Mouse (Mus musculus): ENCODE measurements around the gene Gm10273.

Gene Gm10273

GRCm38 (mm10) chr10:59402899-59403792 lies 7.7 kb downstream of the Gm10273 start, which contains the start of gene Pla2g12b:
Gene Pla2g12b, plus strand, starts transcription at chr10:59403660.
- in situ Hi-C loops (cut with MboI, MseI) = no loop called here

DNA sequence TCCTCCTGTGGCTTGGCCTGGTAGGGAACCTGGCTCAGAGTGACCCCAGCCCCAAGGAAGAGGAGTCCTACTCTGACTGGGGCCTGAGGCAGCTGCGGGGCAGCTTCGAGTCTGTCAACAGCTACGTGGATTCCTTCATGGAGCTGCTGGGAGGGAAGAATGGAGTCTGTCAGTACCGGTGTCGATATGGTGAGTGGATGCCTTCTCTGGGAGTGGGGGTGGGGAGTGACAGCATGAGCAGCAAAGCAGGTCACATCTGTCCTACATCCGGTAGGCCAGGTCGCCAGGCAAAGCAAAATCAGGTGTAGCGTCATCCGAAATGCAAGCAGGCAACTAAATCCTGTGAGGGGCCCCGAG lies 8.3 kb downstream of the Gm10273 start:
- in situ Hi-C loops (cut with MboI, MseI) = no loop called here

DNA sequence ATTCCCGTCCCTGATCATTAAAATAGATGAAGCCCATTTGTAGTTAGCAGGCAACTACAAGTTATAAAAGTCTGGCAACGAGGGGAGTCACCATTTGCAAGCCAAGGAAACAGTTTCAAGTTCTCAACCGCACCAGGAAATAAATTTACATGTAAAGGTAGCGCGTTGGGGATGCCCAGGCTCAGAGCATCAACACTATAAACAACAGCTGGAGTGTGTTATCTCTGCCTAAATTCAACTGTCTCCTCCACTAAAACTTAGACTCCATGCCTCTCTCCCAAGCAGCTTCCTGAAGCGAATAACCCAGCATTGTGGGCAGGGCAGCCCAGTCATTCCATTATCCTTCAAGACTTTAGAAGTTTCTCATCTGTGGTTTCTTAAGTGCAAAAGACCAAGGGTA lies 13.1 kb downstream of the Gm10273 start:
- in situ Hi-C loops (cut with MboI, MseI) = no loop called here

GRCm38 (mm10) chr10:59410264-59410663 lies 14.8 kb downstream of the Gm10273 start:
- in situ Hi-C loops (cut with MboI, MseI) = no loop called here

DNA sequence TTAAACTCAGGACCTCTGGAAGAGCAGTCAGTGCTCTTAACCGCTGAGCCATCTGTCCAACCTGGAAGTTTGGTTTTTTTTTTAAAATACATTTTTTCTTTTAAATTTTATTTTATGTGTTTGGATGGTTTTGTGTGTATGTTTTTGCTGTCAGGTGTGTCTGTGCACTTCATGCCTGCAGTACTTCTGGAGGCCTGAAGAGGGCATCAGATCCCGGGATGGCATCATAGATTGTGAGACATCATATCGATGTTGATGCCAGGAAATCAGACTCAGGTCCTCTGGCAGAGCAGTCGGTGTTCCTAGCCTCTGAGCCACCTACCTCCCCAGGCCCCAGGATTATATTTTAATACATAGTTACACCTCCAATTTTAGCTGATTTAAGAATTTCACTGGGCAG lies 18.3 kb downstream of the Gm10273 start:
- in situ Hi-C loops (cut with MboI, MseI) = no loop called here

GRCm38 (mm10) chr10:59416623-59417022 lies 21.2 kb downstream of the Gm10273 start:
- in situ Hi-C loops (cut with MboI, MseI) = no loop called here

- in situ Hi-C loops (cut with MboI, MseI) = no loop called here
Measured at GRCm38 (mm10) chr10:59419516-59419915, 24.1 kb downstream of the Gm10273 start.

GRCm38 (mm10) chr10:59424453-59424852 lies 29.0 kb downstream of the Gm10273 start:
- in situ Hi-C loops (cut with MboI, MseI) = no loop called here

DNA sequence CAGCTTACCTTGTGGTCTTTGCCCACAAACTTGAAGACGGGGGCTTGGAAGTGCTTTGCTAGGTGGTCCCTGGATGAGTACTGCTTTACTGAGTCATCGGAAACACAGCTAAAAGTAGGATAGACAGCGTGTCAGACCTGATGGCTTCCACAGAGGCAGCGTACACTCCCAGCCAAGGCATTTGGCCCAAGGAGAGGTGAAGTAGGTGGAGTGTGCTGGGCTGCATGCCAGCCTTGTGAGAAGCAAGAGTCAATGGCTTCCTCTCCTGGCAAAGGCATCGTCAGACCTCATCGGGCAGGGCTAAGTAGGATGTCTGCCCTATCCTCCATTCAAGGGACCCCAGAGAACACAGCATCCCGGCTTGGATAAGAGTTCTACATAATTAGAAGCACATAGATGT lies 29.9 kb downstream of the Gm10273 start:
- in situ Hi-C loops (cut with MboI, MseI) = no loop called here

GRCm38 (mm10) chr10:59426371-59426770 lies 30.9 kb downstream of the Gm10273 start:
- in situ Hi-C loops (cut with MboI, MseI) = no loop called here

DNA sequence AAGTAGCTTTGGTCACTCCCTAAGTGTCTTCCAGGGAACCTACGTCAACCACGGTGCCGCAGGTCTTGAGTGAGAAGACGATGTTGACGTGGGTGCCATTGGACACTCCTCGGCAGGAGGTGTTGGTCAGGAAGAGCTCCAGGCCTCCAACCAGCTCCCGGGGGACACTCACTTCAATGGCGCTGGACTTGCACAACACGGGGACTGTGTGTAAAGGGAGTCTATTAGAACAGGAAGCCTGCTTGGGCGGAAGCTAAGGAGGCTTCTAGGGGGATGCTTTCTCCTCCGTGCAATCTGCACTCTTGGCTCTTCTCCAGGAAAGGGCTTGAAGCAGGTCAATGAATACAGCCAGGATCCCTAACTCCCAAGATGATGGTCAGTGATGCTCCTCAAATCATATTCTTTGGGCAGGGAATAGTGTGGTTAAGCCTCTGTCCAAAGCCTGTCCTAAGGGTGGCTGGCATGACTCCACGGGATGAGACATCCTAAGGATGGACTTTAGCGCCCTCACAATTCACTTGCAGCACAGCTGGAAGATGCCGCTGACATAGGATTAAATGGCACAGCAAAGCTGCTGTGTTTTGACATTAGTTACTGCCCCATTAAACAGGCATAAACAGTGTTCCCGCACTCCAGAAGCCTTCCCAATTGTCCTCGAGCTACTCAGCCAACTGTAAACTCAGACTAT lies 34.2 kb downstream of the Gm10273 start:
- in situ Hi-C loops (cut with MboI, MseI) = no loop called here

DNA sequence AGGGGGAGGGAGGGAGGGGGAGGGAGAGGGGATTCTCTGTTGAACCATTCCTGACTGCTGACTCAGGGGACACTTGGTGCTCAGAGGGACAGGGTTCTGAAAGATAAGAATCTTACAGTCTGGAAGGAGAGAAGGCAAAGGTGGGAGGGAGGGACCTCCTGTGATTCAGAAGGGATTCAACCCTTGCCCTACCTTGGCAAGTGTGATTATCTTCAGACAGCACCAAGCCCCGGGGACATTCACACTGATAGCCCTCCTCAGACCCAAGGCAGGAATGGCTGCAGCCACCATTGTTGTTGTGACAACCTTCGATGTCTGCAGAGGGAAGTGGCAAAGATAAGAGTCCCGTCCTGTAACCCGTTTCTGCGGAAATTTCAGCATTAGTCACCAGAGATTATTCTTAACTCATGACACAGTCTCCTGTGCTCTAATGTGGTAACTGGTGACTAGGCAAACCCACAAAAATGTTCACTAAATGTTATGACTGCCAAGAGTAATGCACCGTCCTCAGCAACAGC lies 35.3 kb downstream of the Gm10273 start:
- in situ Hi-C loops (cut with MboI, MseI) = no loop called here

- in situ Hi-C loops (cut with MboI, MseI) = no loop called here
Measured at GRCm38 (mm10) chr10:59435746-59436145, 40.3 kb downstream of the Gm10273 start.

GRCm38 (mm10) chr10:59438651-59439050 lies 43.2 kb downstream of the Gm10273 start:
- in situ Hi-C loops (cut with MboI, MseI) = no loop called here

- in situ Hi-C loops (cut with MboI, MseI) = no loop called here
Measured at GRCm38 (mm10) chr10:59439508-59439931, 44.1 kb downstream of the Gm10273 start.

DNA sequence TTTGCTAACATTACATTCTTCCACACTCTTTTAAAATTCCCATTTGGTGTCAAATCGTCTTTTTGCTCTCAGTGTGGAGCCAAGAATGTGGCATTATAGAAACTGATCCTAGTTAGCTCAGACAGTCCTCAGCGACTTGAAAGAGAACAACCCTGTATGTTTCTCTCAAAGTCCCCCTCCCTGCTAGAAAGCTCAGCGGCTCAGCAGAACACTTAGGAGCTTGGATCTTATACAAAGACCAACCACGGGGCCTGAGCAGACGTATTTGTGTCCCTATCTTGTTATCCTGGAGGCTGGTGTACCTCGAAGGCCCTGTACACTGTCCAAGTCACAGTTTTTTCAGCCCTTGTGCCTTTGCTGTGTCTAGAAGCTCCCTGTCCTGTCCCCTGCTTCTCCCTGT lies 44.7 kb downstream of the Gm10273 start:
- in situ Hi-C loops (cut with MboI, MseI) = no loop called here

DNA sequence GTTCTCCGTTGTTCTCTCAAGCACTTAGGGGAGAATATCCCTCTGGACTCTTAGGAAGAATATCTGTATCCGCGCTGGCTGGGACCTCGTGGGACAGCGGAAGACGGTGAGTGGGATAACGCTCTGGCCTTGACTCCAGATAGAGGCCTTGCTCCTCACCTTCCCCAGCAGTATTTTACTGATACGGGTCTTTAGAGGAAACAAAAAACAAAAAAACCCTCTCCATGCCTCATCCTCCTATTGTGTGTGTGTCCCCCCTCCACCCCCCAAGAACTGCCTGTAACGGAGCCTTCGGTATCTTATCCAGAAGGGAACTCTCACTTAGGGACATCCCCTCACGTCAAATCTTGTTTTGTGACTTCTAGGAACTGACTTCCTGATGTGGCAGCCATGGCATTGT lies 46.3 kb downstream of the Gm10273 start, which contains the start of gene Oit3:
Oit3 (minus strand) TSS at position 44 of the 400 bp plus-strand sequence.
- in situ Hi-C loops (cut with MboI, MseI) = no loop called here

DNA sequence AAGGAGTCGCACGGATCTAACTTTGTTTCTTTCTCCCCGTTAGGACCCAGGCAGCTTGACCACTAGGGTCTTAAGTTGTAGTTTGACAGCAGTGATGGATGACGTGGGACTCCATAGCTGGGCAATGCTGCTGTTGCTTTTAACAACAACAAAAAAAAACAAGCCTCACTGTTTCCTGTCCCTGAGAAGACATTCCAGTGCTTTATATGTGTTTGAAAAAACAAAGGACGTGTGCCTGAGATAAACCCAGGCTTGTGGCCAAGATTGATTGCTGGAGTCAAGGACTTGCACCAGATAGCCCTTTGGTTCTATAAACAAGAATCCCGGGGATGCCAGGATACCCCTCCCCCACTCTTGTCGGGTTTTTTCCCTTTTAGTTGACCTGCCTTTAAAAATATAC lies 47.8 kb downstream of the Gm10273 start:
- in situ Hi-C loops (cut with MboI, MseI) = no loop called here

GRCm38 (mm10) chr10:59444106-59444505 lies 48.7 kb downstream of the Gm10273 start:
- in situ Hi-C loops (cut with MboI, MseI) = no loop called here

GRCm38 (mm10) chr10:59444635-59445034 lies 49.2 kb downstream of the Gm10273 start:
- in situ Hi-C loops (cut with MboI, MseI) = no loop called here
